Mouse (Mus musculus): ENCODE results near the gene Dmap1. TPM values are rescaled to one million over a fixed set of nuclear protein-coding genes. Genes with fewer than 3 reads are reported as not detected.

Dmap1 gene
- polyA plus RNA-seq, 2 experiments: 57.5 to 66.8 TPM

DNA sequence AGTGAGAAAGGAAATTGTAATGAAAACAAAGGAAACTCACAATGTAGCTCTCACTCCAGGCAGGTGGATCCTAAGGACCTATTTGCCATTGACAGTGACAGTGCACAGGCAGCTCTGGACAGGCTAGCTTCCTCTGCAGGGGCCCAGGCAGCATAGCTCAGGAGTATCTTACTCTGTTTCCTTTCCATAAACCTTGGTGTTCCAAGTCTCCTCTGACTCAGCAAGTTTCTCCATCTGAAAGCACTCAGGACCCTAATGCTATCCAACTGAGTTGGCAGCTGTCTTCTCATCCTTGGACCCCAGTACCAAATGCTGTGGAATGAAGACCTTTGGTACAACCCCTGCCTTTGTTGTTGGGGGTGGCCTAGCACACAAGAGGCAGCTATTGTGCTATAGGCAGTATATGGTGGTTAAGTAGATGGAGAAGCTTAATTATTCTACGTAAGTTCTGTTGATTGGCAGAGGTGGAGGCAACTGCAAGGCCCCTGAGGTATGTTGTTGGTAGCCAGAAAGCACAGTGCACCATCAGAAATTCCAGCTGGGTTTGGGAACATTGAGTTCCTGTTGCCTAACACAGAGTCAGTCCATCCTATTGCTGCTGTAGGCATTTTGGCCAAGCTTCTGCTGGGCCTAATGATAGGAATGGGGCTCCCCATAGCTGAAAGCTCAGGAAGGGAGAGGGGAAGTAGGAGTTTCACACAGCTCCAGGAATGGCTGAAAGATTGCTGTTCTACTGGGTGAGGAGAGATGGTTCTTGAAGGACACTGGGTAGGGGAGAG is 41.0 kb downstream of the Dmap1 start:
- peaks cover 19% of the 10 kb centered on the region for H3K36me3 ChIP-seq (ENCODE audit: control insufficient read depth, insufficient read depth, low read length)
- H3K9ac ChIP-seq (ENCODE audit: low read depth, low read length, severe bottlenecking): no peak overlapping the region
- no peak for TF ChIP-seq POLR2A (IDR thresholded peaks at IDR 0.05; ENCODE audit: borderline replicate concordance, extremely low read depth, insufficient read depth, insufficient read length)
- ATAC-seq (ENCODE audit: low FRiP score, low read depth) (no peak), DNase-seq (ENCODE audit: low spot score) (no peak)
- H3K27me3 ChIP-seq (ENCODE audit: control insufficient read depth, insufficient read depth, low read length): no peaks in the 10 kb centered on the region
- no peaks in the 10 kb centered on the region for H3K9me3 ChIP-seq (ENCODE audit: control insufficient read depth, low read length)
- no peak overlapping the region for H3K4me3 ChIP-seq (replicated peaks; ENCODE audit: low read length)
- no peak overlapping the region for H3K4me2 ChIP-seq (replicated peaks; ENCODE audit: low read depth, low read length, severe bottlenecking)
- no peak overlapping the region for H3K27ac ChIP-seq (replicated peaks; ENCODE audit: low read depth, low read length)
- peaks cover 19% of the 10 kb centered on the region for H3K4me1 ChIP-seq (ENCODE audit: control insufficient read depth, insufficient read depth, low read length)
- 100% methylated on average over 1 of the region's 1 CpGs for WGBS

DNA sequence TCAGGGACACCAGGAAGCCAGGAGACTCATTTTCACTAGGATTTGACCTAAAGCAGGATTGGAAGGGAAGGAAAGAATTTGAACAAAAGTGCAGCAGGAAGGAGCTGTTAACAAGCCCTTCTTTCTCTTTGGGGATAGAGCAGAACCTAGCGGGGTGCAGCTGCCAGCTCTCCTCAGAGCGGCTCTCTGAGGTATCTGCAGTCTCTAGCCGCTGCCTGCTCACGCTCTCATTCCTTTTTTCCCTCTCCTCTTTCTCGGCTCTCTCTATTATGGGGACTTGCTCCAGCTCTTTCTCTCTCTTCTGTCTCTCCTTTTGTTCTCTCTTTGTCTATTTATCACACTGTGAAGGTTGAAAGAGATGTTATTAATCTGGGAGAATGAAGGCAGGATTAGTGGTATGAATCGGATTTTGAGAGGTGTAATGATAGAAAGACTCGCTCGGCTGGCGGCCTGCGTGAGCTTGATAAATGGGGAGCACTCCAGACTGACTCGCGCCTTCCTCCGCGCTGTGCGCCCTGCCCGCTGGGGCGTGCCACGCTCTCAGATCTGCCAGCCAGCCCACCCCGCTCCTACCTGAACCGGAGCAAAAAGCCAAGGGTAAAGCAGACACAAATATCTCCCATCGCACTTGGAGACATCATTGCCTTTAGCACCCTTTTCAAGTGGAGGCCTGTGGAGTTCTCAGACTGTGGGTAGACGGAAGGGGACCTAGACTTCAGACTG is 45.0 kb downstream of the Dmap1 start:
- H3K4me2 ChIP-seq (replicated peaks; ENCODE audit: low read depth, low read length, severe bottlenecking): no peak overlapping the region
- H3K27me3 ChIP-seq (ENCODE audit: control insufficient read depth, insufficient read depth, low read length): no peaks in the 10 kb centered on the region
- no peak overlapping the region for H3K9ac ChIP-seq (ENCODE audit: low read depth, low read length, severe bottlenecking)
- H3K27ac ChIP-seq (replicated peaks; ENCODE audit: low read depth, low read length): no peak overlapping the region
- DNase-seq (ENCODE audit: low spot score): no peak
- no peaks in the 10 kb centered on the region for H3K9me3 ChIP-seq (ENCODE audit: control insufficient read depth, low read length)
- peaks cover 39% of the 10 kb centered on the region for H3K36me3 ChIP-seq (ENCODE audit: control insufficient read depth, insufficient read depth, low read length)
- no peak overlapping the region for H3K4me3 ChIP-seq (replicated peaks; ENCODE audit: low read length)
- 79% methylated on average over 22 of the region's 22 CpGs for WGBS
- H3K4me1 ChIP-seq (ENCODE audit: control insufficient read depth, insufficient read depth, low read length): peaks cover 9% of the 10 kb centered on the region; the same call in 1 of the 2 replicates
- no peak for ATAC-seq (ENCODE audit: low FRiP score, low read depth)
- no peak for TF ChIP-seq POLR2A (IDR thresholded peaks at IDR 0.05; ENCODE audit: borderline replicate concordance, extremely low read depth, insufficient read depth, insufficient read length)

- H3K9me3 ChIP-seq (ENCODE audit: control insufficient read depth, low read length): no peaks in the 10 kb centered on the region
- H3K4me3 ChIP-seq (replicated peaks; ENCODE audit: low read length): no peak overlapping the region
- no peak overlapping the region for H3K9ac ChIP-seq (ENCODE audit: low read depth, low read length, severe bottlenecking)
- ATAC-seq (ENCODE audit: low FRiP score, low read depth): no peak
- H3K27ac ChIP-seq (replicated peaks; ENCODE audit: low read depth, low read length): no peak overlapping the region
- no peak for TF ChIP-seq POLR2A (IDR thresholded peaks at IDR 0.05; ENCODE audit: borderline replicate concordance, extremely low read depth, insufficient read depth, insufficient read length)
- peaks cover 34% of the 10 kb centered on the region for H3K36me3 ChIP-seq (ENCODE audit: control insufficient read depth, insufficient read depth, low read length)
- no peaks in the 10 kb centered on the region for H3K27me3 ChIP-seq (ENCODE audit: control insufficient read depth, insufficient read depth, low read length)
- WGBS: 83% methylated on average over 4 of the region's 4 CpGs
- H3K4me1 ChIP-seq (ENCODE audit: control insufficient read depth, insufficient read depth, low read length): peaks cover 9% of the 10 kb centered on the region; the same call in 1 of the 2 replicates
- DNase-seq (ENCODE audit: low spot score): no peak
- H3K4me2 ChIP-seq (replicated peaks; ENCODE audit: low read depth, low read length, severe bottlenecking): no peak overlapping the region
Measured at GRCm38 (mm10) chr4:117636152-117636551, 45.9 kb downstream of the Dmap1 start.

- H3K4me1 ChIP-seq (ENCODE audit: control insufficient read depth, insufficient read depth, low read length): peaks cover 17% of the 10 kb centered on the region
- WGBS: 90% methylated on average over 7 of the region's 7 CpGs
- no peak for ATAC-seq (ENCODE audit: low FRiP score, low read depth)
Measured at GRCm38 (mm10) chr4:117634642-117635041, 47.4 kb downstream of the Dmap1 start.

GRCm38 (mm10) chr4:117633527-117633926 is 48.5 kb downstream of the Dmap1 start:
- Histone ChIP-seq H3K9ac (ENCODE audit: low read depth, low read length, severe bottlenecking) (no peak overlapping the region), H3K36me3 (ENCODE audit: control insufficient read depth, insufficient read depth, low read length) (peaks cover 26% of the 10 kb centered on the region; the same call in 1 of the 2 replicates), H3K4me3 (replicated peaks; ENCODE audit: low read length) (no peak overlapping the region), H3K27me3 (ENCODE audit: control insufficient read depth, insufficient read depth, low read length) (no peaks in the 10 kb centered on the region), H3K4me2 (replicated peaks; ENCODE audit: low read depth, low read length, severe bottlenecking) (no peak overlapping the region), H3K4me1 (ENCODE audit: control insufficient read depth, insufficient read depth, low read length) (peaks cover 19% of the 10 kb centered on the region), H3K9me3 (ENCODE audit: control insufficient read depth, low read length) (no peaks in the 10 kb centered on the region), H3K27ac (replicated peaks; ENCODE audit: low read depth, low read length) (no peak overlapping the region)
- WGBS: 66% methylated on average over 5 of the region's 5 CpGs
- DNase-seq (ENCODE audit: low spot score) (no peak), ATAC-seq (ENCODE audit: low FRiP score, low read depth) (no peak)
- no peak for TF ChIP-seq POLR2A (IDR thresholded peaks at IDR 0.05; ENCODE audit: borderline replicate concordance, extremely low read depth, insufficient read depth, insufficient read length)

More at GRCm38 (mm10) chr4:117634642-117635041, 47.4 kb downstream of the Dmap1 start:
- Histone ChIP-seq H3K36me3 (ENCODE audit: control insufficient read depth, insufficient read depth, low read length) (peaks cover 26% of the 10 kb centered on the region; the same call in 1 of the 2 replicates), H3K27ac (replicated peaks; ENCODE audit: low read depth, low read length) (no peak overlapping the region), H3K27me3 (ENCODE audit: control insufficient read depth, insufficient read depth, low read length) (no peaks in the 10 kb centered on the region), H3K4me2 (replicated peaks; ENCODE audit: low read depth, low read length, severe bottlenecking) (no peak overlapping the region), H3K9ac (ENCODE audit: low read depth, low read length, severe bottlenecking) (no peak overlapping the region), H3K9me3 (ENCODE audit: control insufficient read depth, low read length) (no peaks in the 10 kb centered on the region), H3K4me3 (replicated peaks; ENCODE audit: low read length) (no peak overlapping the region)
- TF ChIP-seq POLR2A (IDR thresholded peaks at IDR 0.05; ENCODE audit: borderline replicate concordance, extremely low read depth, insufficient read depth, insufficient read length): no peak
- no peak for DNase-seq (ENCODE audit: low spot score)
